Mouse (Mus musculus): Measurements from ENCODE around the gene Rab3d. TPM values are rescaled to one million over a fixed set of nuclear protein-coding genes. Genes with fewer than 3 reads are reported as not detected.

The Rab3d gene
- polyA plus RNA-seq, 1 experiment from 2014 or later: 13.4 TPM

Other genes with a start within 250 kb of the Rab3d start
- gene Ldlr, start 194.7 kb downstream of the Rab3d start, polyA plus RNA-seq (2016; fragmentation: Nextera tagmentation; extraction: Ambion mirVana): 39.5 and 43.5 TPM in 2 replicates
- 74.2 and 87.2 TPM in 2 replicates for gene Spc24, start 157.9 kb downstream of the Rab3d start, polyA plus RNA-seq (2016; fragmentation: Nextera tagmentation; extraction: Ambion mirVana)
- gene Kank2, start 119.4 kb downstream of the Rab3d start, polyA plus RNA-seq (2016; fragmentation: Nextera tagmentation; extraction: Ambion mirVana): 7.7 and 9.9 TPM in 2 replicates
- gene Angptl8, start 82.7 kb downstream of the Rab3d start, polyA plus RNA-seq (2016; fragmentation: Nextera tagmentation; extraction: Ambion mirVana): 0.28 and 0.64 TPM in 2 replicates
- gene Dock6, start 65.6 kb downstream of the Rab3d start, polyA plus RNA-seq (2016; fragmentation: Nextera tagmentation; extraction: Ambion mirVana): 20.0 and 24.5 TPM in 2 replicates
- gene Ccdc159, start 9.3 kb upstream of the Rab3d start, polyA plus RNA-seq (2016; fragmentation: Nextera tagmentation; extraction: Ambion mirVana): 6.1 and 6.9 TPM in 2 replicates
- gene Tmem205, start 9.4 kb upstream of the Rab3d start, polyA plus RNA-seq (2016; fragmentation: Nextera tagmentation; extraction: Ambion mirVana): 32.7 and 36.9 TPM in 2 replicates
- 45.6 and 47.0 TPM in 2 replicates for gene Plppr2, start 18.8 kb upstream of the Rab3d start, polyA plus RNA-seq (2016; fragmentation: Nextera tagmentation; extraction: Ambion mirVana)
- 7.8 and 8.1 TPM in 2 replicates for gene Swsap1, start 37.6 kb upstream of the Rab3d start, polyA plus RNA-seq (2016; fragmentation: Nextera tagmentation; extraction: Ambion mirVana)
- 3.0 and 3.4 TPM in 2 replicates for gene Epor, start 45.3 kb upstream of the Rab3d start, polyA plus RNA-seq (2016; fragmentation: Nextera tagmentation; extraction: Ambion mirVana)
- 2.7 TPM in 2 replicates for gene Rgl3, start 71.3 kb upstream of the Rab3d start, polyA plus RNA-seq (2016; fragmentation: Nextera tagmentation; extraction: Ambion mirVana)
- gene Ccdc151, start 84.4 kb upstream of the Rab3d start, polyA plus RNA-seq (2016; fragmentation: Nextera tagmentation; extraction: Ambion mirVana): 3.8 and 4.9 TPM in 2 replicates
- 99.2 and 100.0 TPM in 2 replicates for gene Prkcsh, start 84.6 kb upstream of the Rab3d start, polyA plus RNA-seq (2016; fragmentation: Nextera tagmentation; extraction: Ambion mirVana)
- 60.4 and 61.9 TPM in 2 replicates for gene Elavl3, start 133.8 kb upstream of the Rab3d start, polyA plus RNA-seq (2016; fragmentation: Nextera tagmentation; extraction: Ambion mirVana)
- gene Gm49318, start 153.1 kb upstream of the Rab3d start, polyA plus RNA-seq (2016; fragmentation: Nextera tagmentation; extraction: Ambion mirVana): not detected in 2 replicates
- 19.0 and 21.2 TPM in 2 replicates for gene Zfp653, start 153.2 kb upstream of the Rab3d start, polyA plus RNA-seq (2016; fragmentation: Nextera tagmentation; extraction: Ambion mirVana)
- 35.6 and 40.7 TPM in 2 replicates for gene Ecsit, start 167.2 kb upstream of the Rab3d start, polyA plus RNA-seq (2016; fragmentation: Nextera tagmentation; extraction: Ambion mirVana)
- 6.7 TPM in 2 replicates for gene Cnn1, start 181.0 kb upstream of the Rab3d start, polyA plus RNA-seq (2016; fragmentation: Nextera tagmentation; extraction: Ambion mirVana)
- gene Elof1, start 199.0 kb upstream of the Rab3d start, polyA plus RNA-seq (2016; fragmentation: Nextera tagmentation; extraction: Ambion mirVana): 178 and 187 TPM in 2 replicates
- 5.7 and 9.4 TPM in 2 replicates for gene Acp5, start 217.5 kb upstream of the Rab3d start, polyA plus RNA-seq (2016; fragmentation: Nextera tagmentation; extraction: Ambion mirVana)
- gene Pigyl, start 238.7 kb upstream of the Rab3d start, polyA plus RNA-seq (2016; fragmentation: Nextera tagmentation; extraction: Ambion mirVana): 62.0 and 66.8 TPM in 2 replicates

Data from midbrain, embryonic 12.5 days (tissue).